Mouse (Mus musculus) myocyte (in vitro differentiated cells): ENCODE measurements around the gene Ncs1. TPM values are rescaled to one million over a fixed set of nuclear protein-coding genes. Genes with fewer than 3 reads are reported as not detected.

Experiments
- H3K27me3 ChIP-seq: one replicate; pipeline ENCODE4 v1.6.1; 2011; ENCODE audit not compliant: control insufficient read depth, insufficient read depth, insufficient read length
- H3K36me3 ChIP-seq: one replicate; pipeline ENCODE4 v1.6.1; 2011; ENCODE audit not compliant: control insufficient read depth, insufficient read depth
- H3K4me2 ChIP-seq: one replicate; pipeline ENCODE4 v1.6.1; 2011; ENCODE audit warnings: low read depth, control low read depth
- H3K4me3 ChIP-seq: one replicate; pipeline ENCODE4 v1.5.1; 2011; ENCODE audit warnings: mild to moderate bottlenecking, control low read depth, moderate library complexity
- H3K79me2 ChIP-seq: one replicate; pipeline ENCODE4 v1.6.1; 2011; ENCODE audit not compliant: control insufficient read depth, insufficient read depth
- H3ac ChIP-seq: one replicate; pipeline ENCODE4 v1.6.1; 2011; ENCODE audit not compliant: control insufficient read depth, insufficient read length
- CEBPB ChIP-seq: IDR thresholded peaks from 2 replicates; pipeline ENCODE4 v1.6.1; 2011; ENCODE audit warnings: mild to moderate bottlenecking, moderate library complexity; ENCODE audit not compliant: poor library complexity, insufficient read depth, severe bottlenecking
- E2F4 ChIP-seq: IDR thresholded peaks from one replicate; pipeline ENCODE4 v1.6.1; 2011; ENCODE audit warnings: mild to moderate bottlenecking, control low read depth, moderate library complexity; ENCODE audit not compliant: insufficient read depth
- MAX ChIP-seq: IDR thresholded peaks from one replicate; pipeline ENCODE4 v1.6.1; 2011; ENCODE audit warnings: low read depth, mild to moderate bottlenecking, control low read depth
- MYOD1 ChIP-seq, 3 experiments: IDR thresholded peaks; one replicate each; pipeline ENCODE4 v1.6.1; 2011; ENCODE audit warnings: control low read depth in 2 of 3, low read depth in 2 of 3, mild to moderate bottlenecking in 2 of 3, moderate library complexity in 1 of 3; ENCODE audit not compliant: insufficient read length in 2 of 3, control insufficient read depth in 1 of 3
- MYOG ChIP-seq, 3 experiments: IDR thresholded peaks; one replicate each; pipeline ENCODE4 v1.6.1; 2011; ENCODE audit warnings: control low read depth in 2 of 3, low read depth in 2 of 3, mild to moderate bottlenecking in 2 of 3; ENCODE audit not compliant: insufficient read length in 2 of 3, control insufficient read depth in 1 of 3, insufficient read depth in 1 of 3
- POLR2A ChIP-seq: IDR thresholded peaks from one replicate; pipeline ENCODE4 v1.6.1; 2011; ENCODE audit warnings: low read depth, mild to moderate bottlenecking, control low read depth, moderate library complexity; ENCODE audit not compliant: insufficient read length
- POLR2AphosphoS2 ChIP-seq: IDR thresholded peaks from one replicate; pipeline ENCODE4 v1.6.1; 2011; ENCODE audit warnings: low read depth, control low read depth; ENCODE audit not compliant: insufficient read length
- REST ChIP-seq: IDR thresholded peaks from one replicate; pipeline ENCODE4 v1.6.1; 2011; ENCODE audit warnings: mild to moderate bottlenecking, control low read depth, moderate library complexity; ENCODE audit not compliant: insufficient read depth, insufficient read length
- SRF ChIP-seq: IDR thresholded peaks from one replicate; pipeline ENCODE4 v1.6.1; 2011; ENCODE audit warnings: low read depth; ENCODE audit not compliant: control insufficient read depth, insufficient read length
- TCF12 ChIP-seq: IDR thresholded peaks from one replicate; pipeline ENCODE4 v1.6.1; 2011; ENCODE audit warnings: mild to moderate bottlenecking, control low read depth; ENCODE audit not compliant: poor library complexity, insufficient read depth, severe bottlenecking
- TCF3 ChIP-seq: IDR thresholded peaks from one replicate; pipeline ENCODE4 v1.6.1; 2011; ENCODE audit warnings: low read depth, control low read depth; ENCODE audit not compliant: insufficient read length
- USF1 ChIP-seq: IDR thresholded peaks from one replicate; pipeline ENCODE4 v1.6.1; 2011; ENCODE audit warnings: low read depth, mild to moderate bottlenecking, control low read depth, moderate library complexity
- polyA plus RNA-seq: library from polyadenylated mRNA; unstranded; fragments of >200 nt; fragmentation: generic; extraction: Trizol; gene quantifications from one replicate; pipeline ENCODE4 v1.2.1, GENCODE M21; 2012; ENCODE audit warnings: missing spikeins

Ncs1 gene
- polyA plus RNA-seq, 1 experiment: 36.1 TPM

DNA sequence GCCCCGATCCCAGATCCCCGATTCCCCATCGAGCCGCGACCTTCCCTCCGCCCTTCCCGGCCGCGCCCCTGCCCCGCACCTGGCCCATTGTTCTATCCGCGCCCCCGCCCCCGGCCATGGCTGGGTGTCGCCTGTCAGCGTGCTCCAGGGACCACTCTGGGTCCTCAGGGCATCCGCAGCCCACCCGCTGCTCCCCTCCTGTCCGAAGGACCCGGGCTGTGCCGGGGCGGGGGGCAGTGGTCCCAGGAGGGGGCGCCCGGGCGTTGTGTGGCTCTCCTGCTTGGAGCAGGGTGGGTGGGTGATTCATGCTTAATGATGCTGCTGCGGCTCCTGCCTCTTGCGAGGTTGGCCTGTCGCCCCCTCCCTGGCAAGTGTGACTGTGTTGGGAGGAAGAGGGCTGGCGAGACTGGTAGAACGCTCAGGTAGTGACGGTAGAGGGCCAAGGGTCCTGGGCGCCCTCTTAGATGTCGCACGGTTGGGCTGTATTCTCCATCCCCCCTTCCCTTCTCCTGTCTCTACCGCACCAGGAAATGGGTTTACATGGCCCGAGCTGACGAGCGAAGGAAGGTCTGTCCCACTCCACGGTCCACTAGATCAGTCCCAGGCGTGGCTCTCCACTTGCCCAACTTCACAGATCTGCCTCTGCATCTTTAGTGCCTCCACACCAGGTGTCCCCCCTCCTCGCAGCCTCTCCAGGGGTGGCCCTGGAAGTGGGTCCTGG, 788 bp downstream of the Ncs1 start:
- Histone ChIP-seq H3K36me3 (peaks cover 5% of the 10 kb centered on the region), H3K27me3 (no peaks in the 10 kb centered on the region), H3K4me2 (peak overlapping the region; percentile 84), H3ac (peak overlapping the region; percentile 88), H3K4me3 (peak overlapping the region; percentile 57), H3K79me2 (peaks cover 53% of the 10 kb centered on the region)
- TF ChIP-seq CEBPB: no peak
- no peak for TF ChIP-seq MYOD1 (IDR thresholded peaks at IDR 0.05; ENCODE audit: control insufficient read depth in 1 of 3, insufficient read length in 2 of 3, low read depth in 2 of 3)
- no peak for TF ChIP-seq TCF3
- TF ChIP-seq E2F4: no peak
- no peak for TF ChIP-seq POLR2A
- TF ChIP-seq USF1: no peak
- TF ChIP-seq TCF12: no peak
- no peak for TF ChIP-seq SRF
- TF ChIP-seq MYOG (IDR thresholded peaks at IDR 0.05; ENCODE audit: control insufficient read depth in 1 of 3, insufficient read depth in 1 of 3, insufficient read length in 2 of 3, low read depth in 2 of 3): no peak
- no peak for TF ChIP-seq POLR2AphosphoS2
- TF ChIP-seq REST: no peak
- TF ChIP-seq MAX: no peak

DNA sequence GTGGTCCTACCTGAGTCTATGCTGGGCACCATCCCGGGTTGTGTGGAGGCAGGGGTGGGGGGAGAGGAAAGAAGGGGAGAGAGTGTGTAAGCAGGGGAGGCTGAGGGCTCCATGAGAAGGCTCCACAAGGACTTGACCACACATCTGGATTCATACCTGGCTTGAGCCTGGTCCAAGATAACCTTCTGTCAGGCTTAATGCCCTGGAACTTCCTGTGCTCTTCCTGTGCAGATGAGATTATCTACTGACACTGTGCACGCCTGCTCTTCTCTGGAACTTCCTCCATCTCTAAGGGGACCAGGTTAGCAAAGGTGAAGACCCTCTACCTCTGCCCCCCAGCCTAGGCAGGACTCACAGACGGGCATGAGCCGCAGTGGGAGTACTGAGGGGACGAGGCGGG, 3.2 kb downstream of the Ncs1 start:
- TF ChIP-seq SRF (no peak), TCF3 (no peak), MAX (no peak), MYOD1 (IDR thresholded peaks at IDR 0.05; ENCODE audit: control insufficient read depth in 1 of 3, insufficient read length in 2 of 3, low read depth in 2 of 3) (no peak), USF1 (no peak), REST (no peak), TCF12 (no peak), POLR2A (no peak), E2F4 (no peak), MYOG (IDR thresholded peaks at IDR 0.05; ENCODE audit: control insufficient read depth in 1 of 3, insufficient read depth in 1 of 3, insufficient read length in 2 of 3, low read depth in 2 of 3) (no peak), CEBPB (no peak), POLR2AphosphoS2 (no peak)
- Histone ChIP-seq H3ac (no peak overlapping the region), H3K4me3 (no peak overlapping the region)

DNA sequence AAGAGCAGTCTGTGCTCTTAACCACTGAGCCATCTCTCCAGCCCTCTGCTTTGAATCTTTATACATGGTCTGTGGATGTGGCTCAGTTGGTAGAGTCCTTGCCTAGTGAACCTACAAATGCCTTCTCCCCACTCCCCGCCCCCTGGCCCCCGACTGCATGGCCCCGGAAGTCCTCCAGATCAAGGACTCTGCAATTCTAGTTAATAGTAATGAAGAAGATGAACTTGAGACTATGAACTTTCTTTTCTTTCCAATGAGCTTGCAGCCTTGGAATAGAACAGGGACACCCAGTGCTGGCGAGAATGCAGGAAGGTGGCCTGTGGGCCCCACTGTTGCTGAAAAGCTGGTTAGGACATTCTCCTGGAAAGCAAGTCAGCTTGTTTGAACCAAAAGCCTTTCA, 6.5 kb downstream of the Ncs1 start:
- TF ChIP-seq CEBPB: no peak
- no peak for TF ChIP-seq MAX
- no peak for TF ChIP-seq MYOD1 (IDR thresholded peaks at IDR 0.05; ENCODE audit: control insufficient read depth in 1 of 3, insufficient read length in 2 of 3, low read depth in 2 of 3)
- no peak for TF ChIP-seq E2F4
- no peak for TF ChIP-seq TCF3
- TF ChIP-seq TCF12: no peak
- TF ChIP-seq MYOG (IDR thresholded peaks at IDR 0.05; ENCODE audit: control insufficient read depth in 1 of 3, insufficient read depth in 1 of 3, insufficient read length in 2 of 3, low read depth in 2 of 3): no peak
- TF ChIP-seq SRF: no peak
- no peak for TF ChIP-seq POLR2A
- TF ChIP-seq POLR2AphosphoS2: no peak
- no peak for TF ChIP-seq USF1
- no peak for TF ChIP-seq REST
- no peak overlapping the region for H3ac ChIP-seq

More for the DNA sequence above, 3.2 kb downstream of the Ncs1 start:
- Histone ChIP-seq H3K79me2 (peaks cover 77% of the 10 kb centered on the region), H3K27me3 (no peaks in the 10 kb centered on the region), H3K36me3 (peaks cover 5% of the 10 kb centered on the region), H3K4me2 (no peak overlapping the region)

DNA sequence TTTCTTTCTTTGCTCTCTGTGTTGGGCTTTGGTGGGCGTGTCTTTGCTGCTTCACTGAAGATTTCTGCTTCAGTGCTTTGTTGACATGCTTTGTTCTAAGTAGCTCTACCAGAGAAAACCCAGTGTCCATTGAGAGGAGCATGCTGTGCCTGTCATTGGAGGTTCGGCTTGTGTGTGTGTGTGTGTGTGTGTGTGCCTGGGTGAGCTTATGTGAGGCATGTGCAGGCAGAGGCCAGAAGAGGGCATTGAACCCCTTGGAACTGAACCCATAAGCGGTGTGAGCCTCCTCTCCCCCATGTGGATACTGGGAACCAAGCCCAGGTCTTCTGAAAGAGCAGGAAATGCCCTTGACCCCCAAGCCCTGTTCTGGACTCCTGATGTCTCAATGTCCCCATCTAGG, 7.8 kb downstream of the Ncs1 start:
- Histone ChIP-seq H3K27me3 (no peaks in the 10 kb centered on the region), H3K36me3 (peaks cover 5% of the 10 kb centered on the region), H3ac (no peak overlapping the region), H3K4me3 (no peak overlapping the region), H3K79me2 (peaks cover 93% of the 10 kb centered on the region), H3K4me2 (no peak overlapping the region)
- no peak for TF ChIP-seq REST
- no peak for TF ChIP-seq TCF3
- no peak for TF ChIP-seq E2F4
- no peak for TF ChIP-seq MYOG (IDR thresholded peaks at IDR 0.05; ENCODE audit: control insufficient read depth in 1 of 3, insufficient read depth in 1 of 3, insufficient read length in 2 of 3, low read depth in 2 of 3)

More for the DNA sequence above, 6.5 kb downstream of the Ncs1 start:
- Histone ChIP-seq H3K79me2 (peaks cover 93% of the 10 kb centered on the region), H3K4me3 (no peak overlapping the region), H3K36me3 (peaks cover 5% of the 10 kb centered on the region), H3K4me2 (no peak overlapping the region), H3K27me3 (no peaks in the 10 kb centered on the region)
